Mouse (Mus musculus) MEL (cell line): ENCODE results near the gene Hoxb9.

Experiments used
- CTCF ChIP-seq, 3 experiments: IDR thresholded peaks in 2 of 3; conservative IDR thresholded peaks in 1 of 3; 2 replicates each; pipeline ENCODE4 v1.5.1; 2011 to 2012; ENCODE audit warnings: low read length in 3 of 3, low read depth in 2 of 3, mild to moderate bottlenecking in 2 of 3, improper control_type of control experiment in 1 of 3, inconsistent platforms in 1 of 3, mixed read lengths in 1 of 3, moderate library complexity in 1 of 3; ENCODE audit not compliant: control insufficient read depth in 1 of 3, insufficient read depth in 1 of 3, poor library complexity in 1 of 3, severe bottlenecking in 1 of 3
- MAX ChIP-seq: IDR thresholded peaks from 2 replicates; pipeline ENCODE4 v1.6.1; 2011; ENCODE audit warnings: low read length, improper control_type of control experiment
- NELFE ChIP-seq: IDR thresholded peaks from 2 replicates; pipeline ENCODE4 v1.6.1; 2011; ENCODE audit warnings: low read depth, low read length, improper control_type of control experiment
- POLR2AphosphoS5 ChIP-seq: IDR thresholded peaks from 2 replicates; pipeline ENCODE4 v1.6.1; 2012; ENCODE audit warnings: low read depth, borderline replicate concordance, mild to moderate bottlenecking, inconsistent platforms, low read length, moderate library complexity, mixed read lengths
- USF2 ChIP-seq, 2 experiments: IDR thresholded peaks; 2 replicates each; pipeline ENCODE4 v1.6.1; 2011 to 2012; ENCODE audit warnings: improper control_type of control experiment in 2 of 2, low read length in 2 of 2, borderline replicate concordance in 1 of 2, inconsistent platforms in 1 of 2, low read depth in 1 of 2, mild to moderate bottlenecking in 1 of 2; ENCODE audit not compliant: insufficient read depth in 1 of 2

- TF ChIP-seq NELFE (no peak), CTCF (IDR thresholded peaks at IDR 0.05 in 2 of 3, conservative IDR thresholded peaks at IDR 0.05 in 1 of 3; ENCODE audit: control insufficient read depth in 1 of 3, insufficient read depth in 1 of 3, low read depth in 2 of 3, low read length in 3 of 3, poor library complexity in 1 of 3, severe bottlenecking in 1 of 3) (peak; percentile 65 to 99 (median 95)), USF2 (IDR thresholded peaks at IDR 0.05; ENCODE audit: borderline replicate concordance in 1 of 2, insufficient read depth in 1 of 2, low read depth in 1 of 2, low read length in 2 of 2) (no peak), MAX (no peak), POLR2AphosphoS5 (no peak)
These were observed 7.5 kb downstream of the Hoxb9 start for GRCm38 (mm10) chr11:96278773-96279172.
